Mouse (Mus musculus) embryonic fibroblast, embryonic 13.5 days (primary cell): ENCODE results near the gene Ess2.

Experiments
- CTCF ChIP-seq: IDR thresholded peaks from 2 replicates; pipeline ENCODE4 v1.5.1; 2011; ENCODE audit warnings: mild to moderate bottlenecking, control low read depth, low read length, moderate library complexity, borderline replicate concordance; ENCODE audit not compliant: insufficient read depth
- POLR2A ChIP-seq: IDR thresholded peaks from 2 replicates; pipeline ENCODE4 v1.6.1; 2011; ENCODE audit warnings: low read depth, mild to moderate bottlenecking, control low read depth, low read length, moderate library complexity

DNA sequence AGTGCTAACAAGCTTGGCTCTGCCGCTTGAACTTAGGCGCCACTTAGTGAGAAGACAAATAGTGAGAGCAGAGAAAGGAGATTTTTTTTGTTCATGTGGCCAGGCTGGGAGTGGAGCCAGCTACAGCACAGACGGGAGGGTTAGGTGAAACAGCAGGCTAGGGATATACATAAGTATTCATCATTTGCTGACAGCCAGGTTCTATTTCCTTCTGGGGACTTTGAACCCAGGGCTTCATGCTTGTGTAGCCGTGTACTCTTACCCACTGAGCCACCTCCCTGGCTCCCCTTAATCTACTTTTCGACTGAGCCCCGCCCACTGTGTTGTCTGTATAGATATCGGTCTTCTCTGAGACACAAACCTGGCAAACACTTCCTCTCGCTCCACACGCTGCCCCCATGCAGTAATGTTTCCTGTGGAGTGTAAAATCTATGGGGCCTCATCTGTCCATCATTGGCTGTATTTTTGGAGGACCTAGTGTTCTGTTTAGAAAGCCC lies 28.2 kb upstream of the Ess2 start:
- TF ChIP-seq POLR2A (no peak), CTCF (no peak)
